Mouse (Mus musculus) stomach, postnatal 0 days (tissue): ENCODE results near the gene Uchl4. TPM values are rescaled to one million over a fixed set of nuclear protein-coding genes. Genes with fewer than 3 reads are reported as not detected.

Source experiments
- ATAC-seq: fragments of 200-750 bp; cut with Nextera tagmentation; 2 replicates; pipeline ENCODE4 v1.8.0; 2017; ENCODE audit not compliant: low FRiP score, low TSS enrichment
- DNase-seq: peaks from one replicate; pipeline ENCODE4 v3.0.0-alpha.2; 2016; ENCODE audit warnings: low spot score
- H3K27ac ChIP-seq: fragments of 300-500 bp; sonication (generic); replicated peaks from 2 replicates; pipeline ENCODE4 v1.5.1; 2014; ENCODE audit warnings: mild to moderate bottlenecking, control low read depth
- H3K27me3 ChIP-seq: fragments of 300-500 bp; sonication (generic); 2 replicates; pipeline ENCODE4 v1.6.1; 2014; ENCODE audit warnings: low read length; ENCODE audit not compliant: control insufficient read depth, insufficient read depth
- H3K36me3 ChIP-seq: fragments of 300-500 bp; sonication (generic); 2 replicates; pipeline ENCODE4 v1.6.1; 2014; ENCODE audit warnings: low read length, mixed read lengths; ENCODE audit not compliant: control insufficient read depth, insufficient read depth
- H3K4me1 ChIP-seq: fragments of 300-500 bp; sonication (generic); replicated peaks from 2 replicates; pipeline ENCODE4 v1.6.1; 2014; ENCODE audit warnings: antibody characterized with exemption; ENCODE audit not compliant: control insufficient read depth, insufficient read depth
- H3K4me2 ChIP-seq: fragments of 300-500 bp; sonication (generic); replicated peaks from 2 replicates; pipeline ENCODE4 v1.6.1; 2014; ENCODE audit warnings: low read depth, mild to moderate bottlenecking, control low read depth, moderate library complexity
- H3K4me3 ChIP-seq: fragments of 300-500 bp; sonication (generic); 2 replicates; pipeline ENCODE4 v1.5.1; 2014; ENCODE audit warnings: low read depth, low read length, control low read depth
- H3K9ac ChIP-seq: fragments of 300-500 bp; sonication (generic); 2 replicates; pipeline ENCODE4 v1.6.1; 2014; ENCODE audit warnings: mild to moderate bottlenecking, low read length, control low read depth, mixed read lengths
- H3K9me3 ChIP-seq: fragments of 300-500 bp; sonication (generic); 2 replicates; pipeline ENCODE4 v1.6.1; 2016; ENCODE audit warnings: low read length; ENCODE audit not compliant: control insufficient read depth
- CTCF ChIP-seq: IDR thresholded peaks from 2 replicates; pipeline ENCODE4 v1.5.1; 2016; ENCODE audit warnings: antibody characterized with exemption, low read depth, mild to moderate bottlenecking, moderate library complexity
- EP300 ChIP-seq: optimal IDR thresholded peaks from 2 replicates; pipeline ENCODE3; 2016; ENCODE audit warnings: antibody characterized with exemption
- WGBS: fragments of 180-500 bp; shearing (Covaris S2); extraction: QIAGEN DNeasy Blood & Tissue Kit; methylation state at CpG from one replicate; pipeline ENCODE4 v1.1.7; 2014; 5-methylcytosine and 5-hydroxymethylcytosine counted together
- polyA plus RNA-seq: library from polyadenylated mRNA; unstranded; fragments of >200 nt; fragmentation: Nextera tagmentation; extraction: Ambion mirVana; gene quantifications from 2 replicates; pipeline ENCODE4 v1.2.1, GENCODE M21; 2015

Gene Uchl4
- polyA plus RNA-seq, 1 experiment from 2014 or later = 2.2 TPM

GRCm38 (mm10) chr9:64216641-64217040 is 18.4 kb upstream of the Uchl4 start:
- Histone ChIP-seq H3K9me3 (no peaks in the 10 kb centered on the region), H3K9ac (no peak overlapping the region), H3K4me1 (0 out of 2 replicates have a peak, but pooled peaks cover 4% of the 10 kb centered on the region), H3K4me2 (no peak overlapping the region), H3K27me3 (no peaks in the 10 kb centered on the region), H3K36me3 (no peaks in the 10 kb centered on the region; the same call in 1 of the 2 replicates), H3K4me3 (no peak overlapping the region), H3K27ac (peak overlapping the region; percentile 59)
- 75% methylated on average over 2 of the region's 2 CpGs for WGBS
- TF ChIP-seq EP300 = no peak
- TF ChIP-seq CTCF = no peak
- peak; percentile 33 for DNase-seq
- peak; percentile 85 for ATAC-seq

DNA sequence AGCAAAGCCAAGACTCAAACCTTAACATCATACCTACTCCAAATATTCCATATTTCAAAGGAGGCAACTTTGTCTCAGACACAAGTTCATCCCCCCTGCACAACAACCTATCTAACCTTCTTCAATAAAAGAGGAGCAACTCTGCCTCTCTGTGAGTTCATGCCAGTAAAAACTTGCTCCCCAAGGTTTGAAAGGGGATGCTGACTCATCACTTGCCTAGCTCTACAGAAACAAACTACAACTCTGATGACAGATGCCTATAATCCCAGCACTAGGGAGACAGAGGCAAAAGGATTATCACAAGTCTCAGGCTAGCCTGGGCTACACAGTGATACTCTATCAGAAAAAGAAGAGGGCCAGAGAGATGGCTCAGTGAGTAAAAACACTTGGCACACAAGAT is 17.1 kb upstream of the Uchl4 start:
- H3K27me3 ChIP-seq = no peaks in the 10 kb centered on the region
- TF ChIP-seq EP300 (no peak), CTCF (no peak)
- no peak for DNase-seq
- no peak overlapping the region for H3K9ac ChIP-seq
- no peak overlapping the region for H3K4me3 ChIP-seq
- H3K4me1 ChIP-seq = 0 out of 2 replicates have a peak, but pooled peaks cover 4% of the 10 kb centered on the region
- ATAC-seq = no peak
- peak overlapping the region; percentile 59 for H3K27ac ChIP-seq
- no peaks in the 10 kb centered on the region for H3K9me3 ChIP-seq
- H3K36me3 ChIP-seq = no peaks in the 10 kb centered on the region; the same call in 1 of the 2 replicates
- H3K4me2 ChIP-seq = no peak overlapping the region

DNA sequence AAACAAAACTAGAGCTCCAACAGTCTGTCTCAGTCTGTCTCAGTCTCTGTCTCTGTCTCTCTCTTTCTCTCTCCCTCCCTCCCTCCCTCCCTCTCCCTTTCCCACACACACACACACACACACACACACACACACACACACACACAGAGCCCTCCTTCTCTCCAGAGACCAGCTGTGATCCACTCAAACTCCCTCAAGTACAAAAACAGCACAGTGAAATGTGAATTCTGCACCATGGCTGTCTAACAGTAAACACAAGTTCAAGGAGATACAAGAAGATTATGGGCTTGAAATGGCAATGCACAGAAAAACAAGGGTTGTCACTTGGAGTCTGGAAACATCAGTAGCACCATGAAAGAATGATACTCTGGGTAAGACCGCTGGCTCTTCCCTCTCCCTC is 15.7 kb upstream of the Uchl4 start:
- Histone ChIP-seq H3K4me3 (no peak overlapping the region), H3K4me1 (0 out of 2 replicates have a peak, but pooled peaks cover 4% of the 10 kb centered on the region), H3K27me3 (no peaks in the 10 kb centered on the region), H3K9ac (no peak overlapping the region), H3K27ac (no peak overlapping the region), H3K4me2 (no peak overlapping the region), H3K36me3 (no peaks in the 10 kb centered on the region; the same call in 1 of the 2 replicates), H3K9me3 (no peaks in the 10 kb centered on the region)
- TF ChIP-seq CTCF (no peak), EP300 (no peak)
- DNase-seq (no peak), ATAC-seq (no peak)
- WGBS = 74% methylated on average over 1 of the region's 1 CpGs

GRCm38 (mm10) chr9:64219772-64220420 is 15.1 kb upstream of the Uchl4 start:
- ATAC-seq (no peak), DNase-seq (no peak)
- H3K9me3 ChIP-seq = no peaks in the 10 kb centered on the region
- peak overlapping the region; percentile 24 for H3K27ac ChIP-seq
- H3K4me1 ChIP-seq = 0 out of 2 replicates have a peak, but pooled peaks cover 4% of the 10 kb centered on the region
- no peak overlapping the region for H3K9ac ChIP-seq
- WGBS = 73% methylated on average over 10 of the region's 10 CpGs
- no peaks in the 10 kb centered on the region for H3K27me3 ChIP-seq
- no peaks in the 10 kb centered on the region; the same call in 1 of the 2 replicates for H3K36me3 ChIP-seq
- H3K4me3 ChIP-seq = no peak overlapping the region
- no peak overlapping the region for H3K4me2 ChIP-seq
- TF ChIP-seq CTCF (no peak), EP300 (no peak)

- ATAC-seq (no peak), DNase-seq (no peak)
- Histone ChIP-seq H3K4me2 (no peak overlapping the region), H3K36me3 (no peaks in the 10 kb centered on the region; the same call in 1 of the 2 replicates), H3K27ac (peak overlapping the region; percentile 24), H3K4me1 (0 out of 2 replicates have a peak, but pooled peaks cover 4% of the 10 kb centered on the region), H3K9me3 (no peaks in the 10 kb centered on the region), H3K27me3 (no peaks in the 10 kb centered on the region), H3K9ac (no peak overlapping the region), H3K4me3 (no peak overlapping the region)
- WGBS = 38% methylated on average over 1 of the region's 1 CpGs
- TF ChIP-seq CTCF (no peak), EP300 (no peak)
Observed at GRCm38 (mm10) chr9:64220603-64221002, 14.4 kb upstream of the Uchl4 start.

- DNase-seq = no peak
- TF ChIP-seq EP300 (no peak), CTCF (no peak)
- peak overlapping the region; percentile 35 for H3K27ac ChIP-seq
- H3K36me3 ChIP-seq = no peaks in the 10 kb centered on the region; the same call in 1 of the 2 replicates
- H3K9ac ChIP-seq = no peak overlapping the region
- no peaks in the 10 kb centered on the region for H3K9me3 ChIP-seq
- H3K4me2 ChIP-seq = no peak overlapping the region
- H3K27me3 ChIP-seq = no peaks in the 10 kb centered on the region
- 66% methylated on average over 4 of the region's 4 CpGs for WGBS
- no peak for ATAC-seq
- H3K4me3 ChIP-seq = no peak overlapping the region
- H3K4me1 ChIP-seq = 0 out of 2 replicates have a peak, but pooled peaks cover 2% of the 10 kb centered on the region
Observed at GRCm38 (mm10) chr9:64221480-64221879, 13.5 kb upstream of the Uchl4 start.
